Mouse (Mus musculus) MEL (cell line): Measurements from ENCODE around the gene Rrp36.

Source experiments
- CTCF ChIP-seq, 3 experiments: IDR thresholded peaks in 2 of 3; conservative IDR thresholded peaks in 1 of 3; 2 replicates each; pipeline ENCODE4 v1.5.1; 2011 to 2012; ENCODE audit warnings: low read length in 3 of 3, low read depth in 2 of 3, mild to moderate bottlenecking in 2 of 3, improper control_type of control experiment in 1 of 3, inconsistent platforms in 1 of 3, mixed read lengths in 1 of 3, moderate library complexity in 1 of 3; ENCODE audit not compliant: control insufficient read depth in 1 of 3, insufficient read depth in 1 of 3, poor library complexity in 1 of 3, severe bottlenecking in 1 of 3
- GATA1 ChIP-seq: IDR thresholded peaks from 2 replicates; pipeline ENCODE4 v1.6.1; 2011; ENCODE audit warnings: low read depth, low read length, improper control_type of control experiment
- POLR2A ChIP-seq, 2 experiments: IDR thresholded peaks; 2 replicates each; pipeline ENCODE4 v1.6.1; 2011 to 2012; ENCODE audit warnings: low read length in 2 of 2, mild to moderate bottlenecking in 2 of 2, control low read depth in 1 of 2, improper control_type of control experiment in 1 of 2, low read depth in 1 of 2, moderate library complexity in 1 of 2; ENCODE audit not compliant: control insufficient read depth in 1 of 2, insufficient read depth in 1 of 2, poor library complexity in 1 of 2
- POLR2AphosphoS2 ChIP-seq: IDR thresholded peaks from 2 replicates; pipeline ENCODE4 v1.6.1; 2011; ENCODE audit warnings: low read length, improper control_type of control experiment
- POLR2AphosphoS5 ChIP-seq: IDR thresholded peaks from 2 replicates; pipeline ENCODE4 v1.6.1; 2012; ENCODE audit warnings: low read depth, borderline replicate concordance, mild to moderate bottlenecking, inconsistent platforms, low read length, moderate library complexity, mixed read lengths
- RAD21 ChIP-seq: IDR thresholded peaks from 2 replicates; pipeline ENCODE4 v1.6.1; 2011; ENCODE audit warnings: mild to moderate bottlenecking, low read depth, low read length, improper control_type of control experiment
- UBTF ChIP-seq: IDR thresholded peaks from 2 replicates; pipeline ENCODE4 v1.6.1; 2012; ENCODE audit warnings: low read depth, mild to moderate bottlenecking, inconsistent platforms, low read length, improper control_type of control experiment, moderate library complexity, borderline replicate concordance; ENCODE audit not compliant: insufficient read depth
- USF1 ChIP-seq: IDR thresholded peaks from 2 replicates; pipeline ENCODE4 v1.6.1; 2014; ENCODE audit warnings: low read depth, mild to moderate bottlenecking, inconsistent platforms, low read length, improper control_type of control experiment, moderate library complexity

GRCm38 (mm10) chr17:46698515-46698914 is 24.4 kb upstream of the Rrp36 start:
- TF ChIP-seq CTCF (IDR thresholded peaks at IDR 0.05 in 2 of 3, conservative IDR thresholded peaks at IDR 0.05 in 1 of 3; ENCODE audit: control insufficient read depth in 1 of 3, insufficient read depth in 1 of 3, low read depth in 2 of 3, low read length in 3 of 3, poor library complexity in 1 of 3, severe bottlenecking in 1 of 3) (no peak), GATA1 (no peak), RAD21 (no peak), UBTF (no peak), POLR2A (IDR thresholded peaks at IDR 0.05; ENCODE audit: control insufficient read depth in 1 of 2, insufficient read depth in 1 of 2, low read depth in 1 of 2, low read length in 2 of 2, poor library complexity in 1 of 2) (no peak), POLR2AphosphoS2 (no peak), POLR2AphosphoS5 (no peak), USF1 (no peak)
